Mouse (Mus musculus) embryonic fibroblast, embryonic 13.5 days (primary cell): Measurements from ENCODE around the gene Wdr31. TPM values are rescaled to one million over a fixed set of nuclear protein-coding genes. Genes with fewer than 3 reads are reported as not detected.
A peak's percentile ranks its signal among the peaks of the same experiment; 100 is the strongest.

Experiments used
- H3K27ac ChIP-seq: 2 replicates; pipeline ENCODE4 v1.5.1; 2012; ENCODE audit warnings: low read length, control low read depth, inconsistent platforms; ENCODE audit not compliant: insufficient read depth
- H3K4me1 ChIP-seq: 2 replicates; pipeline ENCODE4 v1.6.1; 2011; ENCODE audit warnings: low read length; ENCODE audit not compliant: control insufficient read depth, insufficient read depth
- H3K4me3 ChIP-seq: 2 replicates; pipeline ENCODE4 v1.5.1; 2011; ENCODE audit warnings: mild to moderate bottlenecking, control low read depth, low read length; ENCODE audit not compliant: insufficient read depth
- CTCF ChIP-seq: IDR thresholded peaks from 2 replicates; pipeline ENCODE4 v1.5.1; 2011; ENCODE audit warnings: mild to moderate bottlenecking, control low read depth, low read length, moderate library complexity, borderline replicate concordance; ENCODE audit not compliant: insufficient read depth
- POLR2A ChIP-seq: IDR thresholded peaks from 2 replicates; pipeline ENCODE4 v1.6.1; 2011; ENCODE audit warnings: low read depth, mild to moderate bottlenecking, control low read depth, low read length, moderate library complexity
- polyA plus RNA-seq: library from polyadenylated mRNA; stranded (reverse); fragments of >200 nt; gene quantifications from 2 replicates; pipeline ENCODE4 v1.2.4, GENCODE M21; 2011; ENCODE audit warnings: low read depth; ENCODE audit not compliant: missing spikeins, insufficient read length

Gene Wdr31
- polyA plus RNA-seq, 1 experiment = 2.4 TPM

GRCm38 (mm10) chr4:62460348-62460747 is 10.3 kb downstream of the Wdr31 start:
- no peak overlapping the region for H3K4me3 ChIP-seq
- TF ChIP-seq CTCF = no peak
- H3K27ac ChIP-seq = no peak overlapping the region
- H3K4me1 ChIP-seq = no peaks in the 10 kb centered on the region

- H3K4me3 ChIP-seq = no peak overlapping the region
- TF ChIP-seq POLR2A (no peak), CTCF (no peak)
- H3K4me1 ChIP-seq = no peaks in the 10 kb centered on the region
- H3K27ac ChIP-seq = no peak overlapping the region
Measured at GRCm38 (mm10) chr4:62459081-62459480, 11.6 kb downstream of the Wdr31 start.

- TF ChIP-seq CTCF = peak; percentile 4; the same call in 1 of the 2 replicates
- TF ChIP-seq POLR2A = no peak
- Histone ChIP-seq H3K27ac (no peak overlapping the region), H3K4me1 (no peaks in the 10 kb centered on the region), H3K4me3 (no peak overlapping the region)
Measured at GRCm38 (mm10) chr4:62454995-62455394, 15.7 kb downstream of the Wdr31 start.

DNA sequence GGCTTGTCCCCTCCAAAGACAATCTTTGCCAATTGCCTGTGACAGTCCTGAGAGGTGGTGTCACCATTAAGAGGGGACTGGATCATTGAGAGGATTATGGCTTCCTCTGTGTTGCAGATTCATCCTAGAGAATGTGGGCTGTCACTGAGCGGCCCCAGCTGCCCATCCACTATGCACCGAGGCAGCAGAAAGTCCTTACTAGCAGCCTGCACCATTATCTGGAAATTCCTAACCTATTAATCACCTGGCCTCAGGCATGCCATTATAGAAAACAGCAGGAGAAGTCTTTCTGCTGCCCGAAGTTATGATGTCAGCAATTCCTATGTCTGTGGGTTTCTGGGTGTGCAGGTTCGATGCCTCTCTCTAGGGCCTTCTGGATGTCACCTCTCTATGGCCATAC is 29.7 kb downstream of the Wdr31 start:
- Histone ChIP-seq H3K4me1 (peaks cover 3% of the 10 kb centered on the region), H3K27ac (no peak overlapping the region), H3K4me3 (no peak overlapping the region)
- TF ChIP-seq CTCF (no peak), POLR2A (no peak)

- TF ChIP-seq POLR2A = no peak
- TF ChIP-seq CTCF = no peak
- H3K27ac ChIP-seq = no peak overlapping the region
- H3K4me3 ChIP-seq = no peak overlapping the region
- peaks cover 3% of the 10 kb centered on the region for H3K4me1 ChIP-seq
Measured at GRCm38 (mm10) chr4:62440544-62440943, 30.2 kb downstream of the Wdr31 start.

- H3K4me3 ChIP-seq = no peak overlapping the region
- TF ChIP-seq CTCF (no peak), POLR2A (no peak)
- H3K27ac ChIP-seq = no peak overlapping the region
- peaks cover 3% of the 10 kb centered on the region for H3K4me1 ChIP-seq
Measured at GRCm38 (mm10) chr4:62439793-62440192, 30.9 kb downstream of the Wdr31 start.

DNA sequence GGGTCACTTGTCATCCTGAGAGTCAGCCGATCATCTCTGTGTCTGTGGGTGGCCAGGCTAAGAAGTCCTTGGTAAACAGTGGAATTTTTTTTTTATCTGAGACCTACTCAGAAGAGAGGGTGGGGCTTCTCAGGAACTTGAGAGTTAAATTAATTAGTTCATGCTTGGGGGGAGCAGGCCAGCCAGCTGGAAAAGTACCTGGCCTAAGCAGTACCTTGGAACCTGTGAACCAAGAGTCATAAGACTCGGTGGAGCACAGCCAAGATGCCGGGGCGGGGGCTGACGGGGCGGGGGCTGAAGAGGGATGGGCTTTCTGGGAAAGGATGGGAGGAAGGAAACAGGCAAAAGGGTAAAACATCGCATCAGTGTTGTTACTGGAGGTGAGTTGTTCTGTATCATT is 32.8 kb downstream of the Wdr31 start:
- H3K27ac ChIP-seq = no peak overlapping the region
- no peak overlapping the region for H3K4me3 ChIP-seq
- H3K4me1 ChIP-seq = peaks cover 3% of the 10 kb centered on the region
- TF ChIP-seq CTCF (no peak), POLR2A (no peak)

- H3K27ac ChIP-seq = no peak overlapping the region
- peaks cover 3% of the 10 kb centered on the region for H3K4me1 ChIP-seq
- no peak overlapping the region for H3K4me3 ChIP-seq
- TF ChIP-seq POLR2A = no peak
- no peak for TF ChIP-seq CTCF
Measured at GRCm38 (mm10) chr4:62437256-62437778, 33.4 kb downstream of the Wdr31 start.

DNA sequence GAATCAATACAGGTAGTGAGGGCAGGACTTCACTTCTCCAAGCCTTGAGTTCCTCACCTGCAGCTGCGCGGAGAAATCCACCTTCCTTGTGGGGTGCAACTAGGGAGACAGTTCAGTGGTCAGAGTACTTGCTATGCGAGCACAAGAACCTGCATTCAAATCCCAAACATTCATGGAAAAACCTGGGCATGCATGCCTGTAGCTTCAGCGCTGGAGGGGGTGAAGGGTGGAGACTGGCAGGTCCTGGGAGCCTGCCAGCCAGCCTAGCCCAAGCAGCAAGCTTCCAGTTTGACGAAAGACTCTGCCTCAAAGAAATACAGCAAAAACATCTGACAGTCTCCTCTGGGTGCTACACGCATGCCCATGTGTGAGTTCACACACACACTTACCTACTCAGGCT is 35.6 kb downstream of the Wdr31 start, which contains the start of gene Rnf183:
TSS of gene Rnf183 (minus strand) at position 172 of the 400 bp plus-strand sequence.
- no peak for TF ChIP-seq CTCF
- TF ChIP-seq POLR2A = no peak
- H3K4me3 ChIP-seq = no peak within 1 kb of the TSS
- H3K27ac ChIP-seq = no peak within 1 kb of the TSS
- no peaks in the 10 kb centered on the region; the same call in 1 of the 2 replicates for H3K4me1 ChIP-seq

DNA sequence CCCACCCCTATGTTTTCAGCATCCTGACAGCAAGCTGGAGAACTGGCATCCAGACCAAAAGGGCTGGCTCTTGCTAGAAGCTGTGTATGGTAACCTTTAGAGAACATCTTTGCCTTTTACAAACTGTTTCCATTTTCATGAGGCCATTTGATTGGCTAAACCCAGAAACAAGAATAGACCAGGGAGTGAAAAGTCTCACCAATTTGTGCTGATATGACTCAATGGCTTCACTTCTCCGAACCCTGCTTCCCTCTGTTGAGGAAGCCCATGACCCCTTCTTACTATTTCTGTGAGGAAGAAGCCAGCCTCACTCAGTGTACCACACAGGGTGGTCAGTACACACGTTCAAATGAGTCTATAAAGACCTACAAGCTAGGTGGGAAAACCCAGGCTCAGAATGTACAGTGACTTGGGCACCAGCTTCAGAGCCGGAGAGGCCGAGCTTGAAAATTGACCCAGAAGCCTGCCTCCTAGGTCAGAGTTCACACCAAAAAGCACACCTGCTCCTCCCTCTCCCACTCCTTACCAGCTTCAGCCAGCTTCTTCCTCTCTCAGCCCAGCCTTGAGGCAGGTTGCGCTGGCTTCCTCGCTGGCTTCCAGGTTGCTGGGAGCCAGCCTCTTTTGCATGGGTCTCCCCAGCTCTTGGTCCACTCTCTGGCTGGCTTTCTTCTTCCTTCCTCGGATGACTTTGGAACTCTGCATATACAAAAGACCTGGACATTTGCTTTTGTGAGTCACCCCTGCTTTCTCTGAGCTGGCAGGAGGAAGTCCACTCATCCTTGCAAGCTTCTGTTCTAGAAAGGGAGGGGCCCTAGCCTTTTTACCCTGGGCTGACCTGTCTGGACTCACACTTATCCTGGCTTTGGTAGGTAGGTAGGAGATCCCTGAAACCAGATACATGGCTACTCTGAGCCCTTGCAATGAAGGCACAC is 36.5 kb downstream of the Wdr31 start:
- H3K4me1 ChIP-seq = no peaks in the 10 kb centered on the region; the same call in 1 of the 2 replicates
- no peak overlapping the region for H3K27ac ChIP-seq
- H3K4me3 ChIP-seq = no peak overlapping the region
- TF ChIP-seq POLR2A = no peak
- no peak for TF ChIP-seq CTCF
